In the genomic region with DNA sequence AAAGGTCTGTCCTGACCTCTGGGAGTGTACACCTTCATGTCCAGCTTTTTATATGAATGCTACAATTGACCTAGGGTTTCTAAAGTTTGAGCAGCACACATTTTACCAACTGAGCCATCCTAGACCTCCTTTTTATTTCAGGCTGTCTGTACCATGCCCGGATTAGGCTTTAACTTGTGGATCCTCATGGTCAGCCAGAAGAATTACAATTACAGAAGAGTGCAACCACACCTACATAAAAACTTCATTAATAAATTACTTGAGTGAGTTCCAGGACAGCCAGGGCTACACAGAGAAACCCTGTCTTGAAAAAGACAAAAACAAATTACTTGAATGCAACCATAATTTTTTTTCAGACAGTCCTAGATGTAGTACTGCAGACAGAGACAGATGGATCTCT, we compare ENCODE assay signal across 17 mouse cellular contexts. TPM values are rescaled to one million over a fixed set of nuclear protein-coding genes. Genes with fewer than 3 reads are reported as not detected.
"Had no signal": no experiment of that assay in that cellular context is flagged by ENCODE, and none has a peak within 500 bp of the region (broad histone marks: within the 10 kb centered on the region; RNA-seq: fewer than 3 reads in every experiment).

No protein-coding gene starts in this region.

- H3K27me3 ChIP-seq: lung, embryonic 15.5 days; megakaryocyte, embryonic 14.5 days; midbrain, embryonic 13.5 days; midbrain, embryonic 15.5 days; neural tube, embryonic 12.5 days; stomach, embryonic 15.5 days had no signal

- H3K4me2 ChIP-seq: lung, embryonic 15.5 days; midbrain, embryonic 11.5 days; midbrain, embryonic 13.5 days; midbrain, embryonic 15.5 days; neural tube, embryonic 12.5 days; stomach, embryonic 15.5 days had no signal

- ATAC-seq: lung, postnatal 0 days; midbrain, embryonic 13.5 days; midbrain, embryonic 15.5 days had no signal

- H3K9ac ChIP-seq: lung, embryonic 15.5 days; midbrain, embryonic 13.5 days; midbrain, embryonic 15.5 days; neural tube, embryonic 12.5 days; stomach, embryonic 15.5 days had no signal

- H3K9me3 ChIP-seq: lung, embryonic 15.5 days; midbrain, embryonic 15.5 days; neural tube, embryonic 12.5 days; stomach, embryonic 15.5 days had no signal

- H3K4me1 ChIP-seq: lung, embryonic 15.5 days; megakaryocyte, embryonic 14.5 days; midbrain, embryonic 13.5 days; midbrain, embryonic 15.5 days; neural tube, embryonic 12.5 days; stomach, embryonic 15.5 days had no signal

- H3K27ac ChIP-seq: lung, embryonic 15.5 days; macrophage; midbrain, embryonic 13.5 days; midbrain, embryonic 15.5 days; neural tube, embryonic 12.5 days; stomach, embryonic 15.5 days; stomach, postnatal 0 days had no signal

- DNase-seq: lung, adult 2 months; lung, postnatal 14 days; lung, postnatal 36 days; right cerebral cortex, postnatal 14 days; thymus, adult 2 months; thymus, postnatal 25 days; thymus, postnatal 4 days had no signal

- H3K36me3 ChIP-seq: lung, embryonic 15.5 days; midbrain, embryonic 13.5 days; midbrain, embryonic 15.5 days; neural tube, embryonic 12.5 days; stomach, embryonic 15.5 days had no signal

- H3K4me3 ChIP-seq: lung, embryonic 15.5 days; megakaryocyte, embryonic 14.5 days; midbrain, embryonic 13.5 days; midbrain, embryonic 15.5 days; neural tube, embryonic 12.5 days; stomach, embryonic 15.5 days had no signal

RNA-seq across cellular contexts. Expression of a gene that starts 11.8 kb away (rescaled TPM):
- polyA plus RNA-seq: macrophage had no signal

RNA-seq across cellular contexts. Expression of a gene that starts 18.8 kb away (rescaled TPM):
- polyA plus RNA-seq: lung, adult 2 months; macrophage had no signal
